ENCODE assay signal across 22 mouse cellular contexts in genomic region chr5:28039746-28040655, GRCm38 (mm10). TPM values are rescaled to one million over a fixed set of nuclear protein-coding genes. Genes with fewer than 3 reads are reported as not detected.
A peak's percentile ranks its signal among the peaks of the same experiment; 100 is the strongest.
DNase-seq lines count a peak whose midpoint lies in the region; ATAC-seq and TF ChIP-seq lines count a peak whose summit lies in the region.
"Had no signal": no experiment of that assay in that cellular context is flagged by ENCODE, and none has a peak within 500 bp of the region (broad histone marks: within the 10 kb centered on the region; RNA-seq: fewer than 3 reads in every experiment).

No protein-coding gene starts in this region.

- no peaks in the 10 kb centered on the region for H3K27me3 ChIP-seq in liver, postnatal 0 days (ENCODE audit: insufficient read depth, low read length)
- H3K27me3 ChIP-seq in liver, embryonic 12.5 days (replicated peaks), result no peaks in the 10 kb centered on the region; the same call in 1 of the 2 replicates
- H3K27me3 ChIP-seq in hindbrain, postnatal 0 days (ENCODE audit: insufficient read depth, low read length), result no peaks in the 10 kb centered on the region
- H3K27me3 ChIP-seq: CH12.LX; midbrain, embryonic 12.5 days; neural tube, embryonic 13.5 days had no signal

- no peak overlapping the region for H3K9ac ChIP-seq in liver, postnatal 0 days (replicated peaks)
- no peak overlapping the region for H3K9ac ChIP-seq in liver, embryonic 12.5 days
- no peak overlapping the region for H3K9ac ChIP-seq in hindbrain, postnatal 0 days (replicated peaks; ENCODE audit: low read length)
- H3K9ac ChIP-seq: lung, embryonic 14.5 days; midbrain, embryonic 12.5 days; neural tube, embryonic 13.5 days had no signal

- H3K4me3 ChIP-seq in liver, postnatal 0 days (ENCODE audit: low read depth, low read length), result no peak overlapping the region
- H3K4me3 ChIP-seq in liver, embryonic 12.5 days, result no peak overlapping the region
- H3K4me3 ChIP-seq in hindbrain, postnatal 0 days (ENCODE audit: low read length), result no peak overlapping the region
- H3K4me3 ChIP-seq: forebrain, embryonic 10.5 days; gastrocnemius, adult 2 months; left cerebral cortex, adult 2 months; midbrain, embryonic 12.5 days; neural tube, embryonic 13.5 days had no signal

- peak; percentile 26 to 48 for DNase-seq in adrenal gland, adult (ENCODE audit: inconsistent age in 2 of 2, low spot score in 1 of 2)
- no peak for DNase-seq in adrenal gland, adult 18-20 months (ENCODE audit: low spot score in 2 of 2)
- peak; percentile 37 for DNase-seq in kidney, adult 11 months
- no peak for DNase-seq in kidney, postnatal 25 days
- no peak for DNase-seq in liver, postnatal 0 days
- DNase-seq in NIH3T3 (ENCODE audit: low read depth), result peak; percentile 56
- DNase-seq in hindbrain, postnatal 0 days (ENCODE audit: low spot score), result no peak
- DNase-seq: cerebellum, adult 2 months; gastrocnemius, adult 2 months; kidney, postnatal 14 days; layer of hippocampus, adult 9-11 months; left cerebral cortex, postnatal 4 days; liver; lung, embryonic 14.5 days; right cerebral cortex, adult 18-20 months; thymus, postnatal 36 days had no signal

- no peak overlapping the region for H3K4me2 ChIP-seq in liver, postnatal 0 days (ENCODE audit: low read depth, low read length)
- H3K4me2 ChIP-seq in liver, embryonic 12.5 days, result no peak overlapping the region
- H3K4me2 ChIP-seq in hindbrain, postnatal 0 days (ENCODE audit: low read depth, low read length), result no peak overlapping the region
- H3K4me2 ChIP-seq: lung, embryonic 14.5 days; midbrain, embryonic 12.5 days; neural tube, embryonic 13.5 days had no signal

- ATAC-seq in liver, postnatal 0 days, result no peak
- no peak for ATAC-seq in liver, embryonic 12.5 days
- no peak for ATAC-seq in hindbrain, postnatal 0 days

- WGBS in liver, postnatal 0 days (ENCODE audit: insufficient replicate concordance), result 61% methylated on average over 7 of the region's 7 CpGs
- 56% methylated on average over 7 of the region's 7 CpGs for WGBS in liver, embryonic 12.5 days (ENCODE audit: insufficient replicate concordance)
- 74% methylated on average over 7 of the region's 7 CpGs for WGBS in hindbrain, postnatal 0 days

- no peaks in the 10 kb centered on the region for H3K36me3 ChIP-seq in liver, postnatal 0 days (replicated peaks; ENCODE audit: insufficient read depth, low read length)
- no peaks in the 10 kb centered on the region for H3K36me3 ChIP-seq in liver, embryonic 12.5 days
- H3K36me3 ChIP-seq in hindbrain, postnatal 0 days (ENCODE audit: insufficient read depth, low read length), result no peaks in the 10 kb centered on the region
- H3K36me3 ChIP-seq: forebrain, embryonic 10.5 days; midbrain, embryonic 12.5 days; neural tube, embryonic 13.5 days had no signal

- TF ChIP-seq CTCF in liver, postnatal 0 days (IDR thresholded peaks at IDR 0.05; ENCODE audit: low read depth), result no peak
- TF ChIP-seq CTCF in hindbrain, postnatal 0 days (IDR thresholded peaks at IDR 0.05; ENCODE audit: low read depth), result no peak

- peaks cover 20% of the 10 kb centered on the region for H3K4me1 ChIP-seq in liver, postnatal 0 days (ENCODE audit: insufficient read depth)
- peaks cover 18% of the 10 kb centered on the region for H3K4me1 ChIP-seq in liver, embryonic 12.5 days
- peaks cover 4% of the 10 kb centered on the region; the same call in 1 of the 2 replicates for H3K4me1 ChIP-seq in hindbrain, postnatal 0 days (ENCODE audit: insufficient read depth, low read length)
- H3K4me1 ChIP-seq: neural tube, embryonic 13.5 days had no signal

- TF ChIP-seq EP300 in liver, postnatal 0 days (IDR thresholded peaks at IDR 0.05; ENCODE audit: low read depth), result no peak

- H3K9me3 ChIP-seq in liver, postnatal 0 days (ENCODE audit: low read length), result no peaks in the 10 kb centered on the region
- H3K9me3 ChIP-seq in liver, embryonic 12.5 days (replicated peaks), result no peaks in the 10 kb centered on the region
- no peaks in the 10 kb centered on the region for H3K9me3 ChIP-seq in hindbrain, postnatal 0 days (ENCODE audit: low read length)

- H3K27ac ChIP-seq in liver, postnatal 0 days (ENCODE audit: low read depth), result peak overlapping the region; percentile 71
- no peak overlapping the region for H3K27ac ChIP-seq in liver, embryonic 12.5 days
- no peak overlapping the region for H3K27ac ChIP-seq in hindbrain, postnatal 0 days
- H3K27ac ChIP-seq: forebrain, embryonic 10.5 days; gastrocnemius, adult 2 months; left cerebral cortex, adult 2 months; midbrain, embryonic 12.5 days; neural tube, embryonic 13.5 days had no signal

RNA-seq across cellular contexts. Expression of gene Insig1, which starts 31.2 kb away (rescaled TPM):
- total RNA-seq in adrenal gland, adult 18-20 months (2021), result 100 to 1,000 TPM; 143 to 408 TPM
- 36.3 and 40.3 TPM in 2 replicates for polyA plus RNA-seq in liver, postnatal 0 days (2015; fragmentation: Nextera tagmentation; extraction: Ambion mirVana)
- 51.5 and 58.2 TPM in 2 replicates for polyA plus RNA-seq in liver, embryonic 12.5 days (2016; fragmentation: Nextera tagmentation; extraction: Ambion mirVana)
- 159 and 183 TPM in 2 replicates for total RNA-seq in hindbrain, postnatal 0 days (2014; rRNA removed)
- 100.0 and 102 TPM in 2 replicates for polyA plus RNA-seq in hindbrain, postnatal 0 days (2015; fragmentation: Nextera tagmentation; extraction: Ambion mirVana)

Comparison
In these comparisons a context has a peak if more than half of its experiments do, and no peak if none do; other contexts are left out.
1. DNase-seq: peak in adrenal gland, adult (2 of 2), kidney, adult 11 months (single experiment) and NIH3T3 (single experiment); none in adrenal gland, adult 18-20 months (0 of 2), kidney, postnatal 25 days (0 of 2), liver, postnatal 0 days (single experiment) and hindbrain, postnatal 0 days (single experiment).